In genomic region chr3:148733227-148733854, GRCm38 (mm10) we compare ENCODE assay signal across 10 mouse cellular contexts.
A peak's percentile ranks its signal among the peaks of the same experiment; 100 is the strongest.
DNase-seq lines count a peak whose midpoint lies in the region; ATAC-seq and TF ChIP-seq lines count a peak whose summit lies in the region.
"Had no signal": no experiment of that assay in that cellular context is flagged by ENCODE, and none has a peak within 500 bp of the region (broad histone marks: within the 10 kb centered on the region; RNA-seq: fewer than 3 reads in every experiment).

No protein-coding gene starts in this region.

- no peak for TF ChIP-seq POLR2A in lung, adult 2 months (IDR thresholded peaks at IDR 0.05; ENCODE audit: borderline replicate concordance, extremely low read depth, low read depth, low read length)

- WGBS in lung, embryonic 16.5 days = 28% methylated on average over 13 of the region's 13 CpGs
- 51% methylated on average over 13 of the region's 13 CpGs for WGBS in lung, adult 2 months
- WGBS in forebrain, embryonic 13.5 days = 33% methylated on average over 13 of the region's 13 CpGs
- WGBS in heart, embryonic 16.5 days = 41% methylated on average over 13 of the region's 13 CpGs

- no peak overlapping the region for H3K9ac ChIP-seq in lung, embryonic 16.5 days (ENCODE audit: low read length)
- H3K9ac ChIP-seq in forebrain, embryonic 13.5 days = 0 out of 2 replicates have a peak overlapping the region, but pooled peaks have one; percentile 12
- H3K9ac ChIP-seq in heart, embryonic 16.5 days (ENCODE audit: low read length) = no peak overlapping the region
- H3K9ac ChIP-seq: liver, embryonic 12.5 days had no signal

- no peaks in the 10 kb centered on the region for H3K27me3 ChIP-seq in lung, embryonic 16.5 days (ENCODE audit: control insufficient read depth, insufficient read depth, low read depth, low read length)
- no peaks in the 10 kb centered on the region for H3K27me3 ChIP-seq in forebrain, embryonic 13.5 days
- no peaks in the 10 kb centered on the region for H3K27me3 ChIP-seq in heart, embryonic 16.5 days (ENCODE audit: control insufficient read depth, insufficient read depth, low read length)
- H3K27me3 ChIP-seq: liver, embryonic 12.5 days had no signal

- DNase-seq in lung, adult 2 months = no peak
- peak; percentile 61 for DNase-seq in retina, postnatal 1 day
- DNase-seq in right cerebral cortex, postnatal 10 days (ENCODE audit: low spot score in 2 of 2) = no peak
- DNase-seq: adrenal gland, adult 8-10 months had no signal

- H3K4me1 ChIP-seq in lung, embryonic 16.5 days (replicated peaks; ENCODE audit: control insufficient read depth, insufficient read depth, low read length) = peaks cover 12% of the 10 kb centered on the region
- no peaks in the 10 kb centered on the region for H3K4me1 ChIP-seq in lung, adult 2 months (ENCODE audit: control insufficient read depth, insufficient read depth, low read length)
- peaks cover 9% of the 10 kb centered on the region; the same call in 1 of the 2 replicates for H3K4me1 ChIP-seq in forebrain, embryonic 13.5 days
- H3K4me1 ChIP-seq in heart, embryonic 16.5 days (ENCODE audit: control insufficient read depth, insufficient read depth, low read length) = peaks cover 10% of the 10 kb centered on the region
- H3K4me1 ChIP-seq: liver, embryonic 12.5 days had no signal

- no peak for TF ChIP-seq CTCF in lung, adult 2 months (IDR thresholded peaks at IDR 0.05; ENCODE audit: insufficient read depth, low read length)

- peak overlapping the region; percentile 35 for H3K4me2 ChIP-seq in lung, embryonic 16.5 days (ENCODE audit: low read depth, low read length)
- peak overlapping the region; percentile 23; the same call in 1 of the 2 replicates for H3K4me2 ChIP-seq in forebrain, embryonic 13.5 days
- H3K4me2 ChIP-seq in heart, embryonic 16.5 days (ENCODE audit: low read depth, low read length) = peak overlapping the region; percentile 49
- H3K4me2 ChIP-seq: liver, embryonic 12.5 days had no signal

- peak; percentile 61 for ATAC-seq in lung, embryonic 16.5 days (ENCODE audit: low read depth)
- peak; percentile 57; the same call in 1 of the 2 replicates for ATAC-seq in forebrain, embryonic 13.5 days
- ATAC-seq in heart, embryonic 16.5 days (replicated peaks; ENCODE audit: extremely low read depth, insufficient read depth, low FRiP score) = no peak
- no peak for ATAC-seq in megakaryocyte-erythroid progenitor cell, adult 5-6 weeks (replicated peaks; ENCODE audit: low FRiP score, low TSS enrichment, poor library complexity, severe bottlenecking)
- ATAC-seq: liver, embryonic 12.5 days had no signal

- peak overlapping the region; percentile 13; the same call in 1 of the 2 replicates for H3K4me3 ChIP-seq in lung, embryonic 16.5 days (ENCODE audit: low read length)
- no peak overlapping the region for H3K4me3 ChIP-seq in lung, adult 2 months (replicated peaks; ENCODE audit: extremely low read depth, low read depth, low read length)
- H3K4me3 ChIP-seq in forebrain, embryonic 13.5 days = no peak overlapping the region
- H3K4me3 ChIP-seq in heart, embryonic 16.5 days (ENCODE audit: low read length) = peak overlapping the region; percentile 3; the same call in 1 of the 2 replicates
- H3K4me3 ChIP-seq: liver, embryonic 12.5 days had no signal

- H3K9me3 ChIP-seq in lung, embryonic 16.5 days (ENCODE audit: control insufficient read depth, low read length) = no peaks in the 10 kb centered on the region
- no peaks in the 10 kb centered on the region for H3K9me3 ChIP-seq in forebrain, embryonic 13.5 days (replicated peaks)
- no peaks in the 10 kb centered on the region for H3K9me3 ChIP-seq in heart, embryonic 16.5 days (replicated peaks; ENCODE audit: control insufficient read depth, low read length)
- H3K9me3 ChIP-seq: liver, embryonic 12.5 days had no signal

- H3K36me3 ChIP-seq in lung, embryonic 16.5 days (ENCODE audit: control insufficient read depth, insufficient read depth, low read length) = no peaks in the 10 kb centered on the region
- H3K36me3 ChIP-seq in forebrain, embryonic 13.5 days (ENCODE audit: poor library complexity, severe bottlenecking) = no peaks in the 10 kb centered on the region
- H3K36me3 ChIP-seq in heart, embryonic 16.5 days (ENCODE audit: control insufficient read depth, insufficient read depth) = no peaks in the 10 kb centered on the region
- H3K36me3 ChIP-seq: G1E; liver, embryonic 12.5 days had no signal

- H3K27ac ChIP-seq in lung, embryonic 16.5 days (ENCODE audit: low read length) = no peak overlapping the region
- H3K27ac ChIP-seq in forebrain, embryonic 13.5 days = no peak overlapping the region
- H3K27ac ChIP-seq in heart, embryonic 16.5 days (ENCODE audit: low read length) = peak overlapping the region; percentile 46; the same call in 1 of the 2 replicates
- H3K27ac ChIP-seq: liver, embryonic 12.5 days had no signal

Comparison
In these comparisons a context has a peak if more than half of its experiments do, and no peak if none do; other contexts are left out.
1. H3K4me3 ChIP-seq: peak in lung, embryonic 16.5 days (single experiment) and heart, embryonic 16.5 days (single experiment); none in lung, adult 2 months (single experiment) and forebrain, embryonic 13.5 days (single experiment).
2. ATAC-seq: peak in lung, embryonic 16.5 days (single experiment) and forebrain, embryonic 13.5 days (single experiment); none in heart, embryonic 16.5 days (single experiment) and megakaryocyte-erythroid progenitor cell, adult 5-6 weeks (single experiment).
3. Peak in every context shown above with its lines, with median percentiles within 50 percentile points of each other: H3K4me2 ChIP-seq.